Mouse (Mus musculus) WW6 (cell line): ENCODE measurements around the gene Gm20388.

Experiments
- DNase-seq: peaks from one replicate; pipeline ENCODE4 v3.0.0-alpha.2; 2013; ENCODE audit warnings: low read depth, low spot score

Gene Gm20388

DNA sequence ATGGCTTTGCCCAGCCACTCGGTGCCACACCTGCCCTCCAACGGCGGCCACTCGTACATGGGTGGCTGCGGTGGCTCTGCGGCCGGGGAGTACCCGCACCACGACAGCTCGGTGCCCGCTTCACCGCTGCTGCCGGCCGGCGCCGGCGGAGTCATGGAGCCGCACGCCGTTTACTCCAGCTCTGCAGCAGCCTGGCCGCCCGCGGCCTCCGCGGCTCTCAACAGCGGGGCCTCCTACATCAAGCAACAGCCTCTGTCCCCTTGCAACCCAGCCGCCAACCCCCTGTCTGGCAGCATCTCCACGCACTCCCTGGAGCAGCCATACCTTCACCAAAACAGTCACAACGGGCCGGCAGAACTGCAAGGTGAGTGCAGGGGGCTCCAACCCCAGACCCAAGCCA lies 1174.4 kb downstream of the Gm20388 start:
- no peak for DNase-seq

- no peak for DNase-seq
Measured at GRCm38 (mm10) chr8:121085561-121085960, 1174.9 kb downstream of the Gm20388 start.

- no peak for DNase-seq
Measured at GRCm38 (mm10) chr8:121086004-121086900, 1175.6 kb downstream of the Gm20388 start.

GRCm38 (mm10) chr8:121088281-121088680 lies 1177.6 kb downstream of the Gm20388 start:
- no peak for DNase-seq

GRCm38 (mm10) chr8:121088871-121089630 lies 1178.4 kb downstream of the Gm20388 start:
- DNase-seq: no peak

GRCm38 (mm10) chr8:121089631-121090380 lies 1179.2 kb downstream of the Gm20388 start:
- no peak for DNase-seq

GRCm38 (mm10) chr8:121090716-121091115 lies 1180.1 kb downstream of the Gm20388 start:
- DNase-seq: no peak

GRCm38 (mm10) chr8:121092141-121092540 lies 1181.5 kb downstream of the Gm20388 start:
- DNase-seq: no peak

- no peak for DNase-seq
Measured at GRCm38 (mm10) chr8:121092627-121093026, 1182.0 kb downstream of the Gm20388 start.

GRCm38 (mm10) chr8:121093496-121093895 lies 1182.9 kb downstream of the Gm20388 start:
- DNase-seq: no peak

GRCm38 (mm10) chr8:121104049-121104818 lies 1193.6 kb downstream of the Gm20388 start:
- DNase-seq: no peak

GRCm38 (mm10) chr8:121107668-121108656 lies 1197.3 kb downstream of the Gm20388 start, which contains the start of gene Mthfsd:
TSS of gene Mthfsd (minus strand) at chr8:121108392.
- DNase-seq: peak; percentile 97

DNA sequence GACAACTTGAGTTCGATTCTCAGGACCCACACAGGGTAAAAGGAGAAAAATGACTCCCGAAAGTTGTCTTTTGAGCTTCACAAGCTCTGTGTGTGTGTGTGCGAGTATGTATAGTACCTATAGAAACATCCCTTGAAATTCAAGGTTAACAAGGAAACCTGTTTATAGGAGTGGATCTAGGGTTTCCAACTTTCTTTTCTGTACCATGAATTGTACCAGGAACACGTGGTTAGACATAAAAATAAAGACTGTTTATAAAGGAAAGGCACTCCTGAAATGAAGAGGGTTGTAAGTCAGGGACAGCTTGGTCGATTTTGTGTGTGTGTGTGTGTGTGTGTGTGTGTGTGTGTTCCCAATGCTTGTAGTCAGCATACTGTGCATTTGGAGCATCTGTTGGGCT lies 1198.0 kb downstream of the Gm20388 start:
- DNase-seq: no peak

DNA sequence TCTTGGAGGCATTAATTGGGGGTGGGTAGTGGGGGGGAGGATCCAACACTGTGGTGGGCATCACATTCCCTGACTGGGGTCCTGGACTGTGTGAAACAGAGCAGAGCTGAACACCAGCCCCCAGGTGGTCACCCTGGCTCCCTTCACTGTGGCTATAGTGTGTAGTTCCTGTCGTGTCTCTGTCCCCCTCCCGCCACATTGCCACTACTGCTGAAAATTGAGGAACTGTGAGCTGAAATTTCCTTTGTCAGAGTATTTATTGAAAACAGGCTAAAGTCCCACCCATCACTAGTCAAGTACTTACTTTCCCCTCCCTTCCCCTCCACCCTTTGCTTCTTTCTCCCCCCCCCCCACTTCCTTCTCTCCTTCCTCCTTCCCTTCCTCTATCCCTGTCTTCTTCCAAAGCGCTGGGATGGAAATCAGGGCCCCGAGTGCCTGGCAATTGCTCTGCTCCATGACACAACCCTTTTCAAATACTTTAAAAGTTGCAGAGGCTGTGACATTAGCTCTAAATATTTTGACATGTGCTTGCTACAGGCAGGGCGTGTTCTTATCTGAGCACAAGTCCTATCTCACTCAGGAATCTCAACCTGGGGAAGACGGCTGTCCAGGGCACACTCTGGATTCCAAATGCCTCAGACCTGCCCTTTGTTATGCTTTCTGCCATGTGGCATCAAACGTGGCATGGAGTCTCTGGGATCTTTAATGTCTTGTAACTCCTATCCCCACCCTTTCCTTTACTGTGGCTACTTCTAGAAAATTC lies 1200.7 kb downstream of the Gm20388 start:
- DNase-seq: no peak

DNA sequence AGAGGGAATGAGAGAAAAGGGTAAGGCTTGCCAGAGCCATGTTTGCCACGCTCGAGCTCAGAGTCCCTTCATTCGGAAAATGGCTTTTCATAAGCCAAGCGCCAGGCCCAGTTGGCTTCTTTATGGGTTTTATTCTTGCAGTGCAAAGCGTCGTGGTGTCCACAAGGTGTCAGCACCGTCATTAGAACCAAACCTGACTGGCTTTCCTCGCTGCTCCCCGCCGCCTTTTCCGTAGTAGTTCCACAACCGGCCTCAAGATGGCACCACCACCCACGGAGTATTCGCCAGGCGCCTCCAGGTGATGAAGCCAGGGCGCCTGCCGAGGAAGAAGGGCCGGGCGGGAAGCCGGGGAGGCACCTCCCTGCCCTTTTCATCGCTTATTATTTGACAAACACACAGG lies 1202.6 kb downstream of the Gm20388 start:
- DNase-seq: peak; percentile 93

- no peak for DNase-seq
Measured at GRCm38 (mm10) chr8:121115136-121115535, 1204.5 kb downstream of the Gm20388 start.

DNA sequence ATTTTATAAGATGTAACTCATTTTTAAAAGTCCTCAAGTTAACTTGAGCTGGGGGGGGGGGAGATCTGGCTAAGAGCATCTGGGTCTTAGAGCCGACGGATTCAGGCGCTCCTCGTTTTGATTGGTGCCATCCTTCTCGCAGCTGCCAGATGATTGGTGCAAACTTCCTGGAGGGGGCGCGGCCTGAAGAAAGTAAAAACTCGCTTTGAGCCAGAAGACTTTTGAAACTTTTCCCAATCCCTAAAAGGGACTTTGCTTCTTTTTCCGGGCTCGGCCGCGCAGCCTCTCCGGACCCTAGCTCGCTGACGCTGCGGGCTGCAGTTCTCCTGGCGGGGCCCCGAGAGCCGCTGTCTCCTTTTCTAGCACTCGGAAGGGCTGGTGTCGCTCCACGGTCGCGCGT lies 1205.3 kb downstream of the Gm20388 start, which contains the start of gene Foxc2:
Gene Foxc2, plus strand, starts transcription at position 224 of the 400 bp plus-strand sequence.
- peak; percentile 84 for DNase-seq

DNA sequence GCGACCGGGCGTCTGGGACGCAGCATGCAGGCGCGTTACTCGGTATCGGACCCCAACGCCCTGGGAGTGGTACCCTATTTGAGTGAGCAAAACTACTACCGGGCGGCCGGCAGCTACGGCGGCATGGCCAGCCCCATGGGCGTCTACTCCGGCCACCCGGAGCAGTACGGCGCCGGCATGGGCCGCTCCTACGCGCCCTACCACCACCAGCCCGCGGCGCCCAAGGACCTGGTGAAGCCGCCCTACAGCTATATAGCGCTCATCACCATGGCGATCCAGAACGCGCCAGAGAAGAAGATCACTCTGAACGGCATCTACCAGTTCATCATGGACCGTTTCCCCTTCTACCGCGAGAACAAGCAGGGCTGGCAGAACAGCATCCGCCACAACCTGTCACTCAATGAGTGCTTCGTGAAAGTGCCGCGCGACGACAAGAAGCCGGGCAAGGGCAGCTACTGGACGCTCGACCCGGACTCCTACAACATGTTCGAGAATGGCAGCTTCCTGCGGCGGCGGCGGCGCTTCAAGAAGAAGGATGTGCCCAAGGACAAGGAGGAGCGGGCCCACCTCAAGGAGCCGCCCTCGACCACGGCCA lies 1206.0 kb downstream of the Gm20388 start:
- DNase-seq: no peak
